Mouse (Mus musculus): Measurements from ENCODE around the gene Ppp1r27.

GRCm38 (mm10) chr11:120573585-120574277, 22.8 kb upstream of the Ppp1r27 start:
- TF ChIP-seq CTCF (IDR thresholded peaks at IDR 0.05; ENCODE audit: low read depth, low read length) (no peak), POLR2A (IDR thresholded peaks at IDR 0.05; ENCODE audit: extremely low read depth, insufficient read depth, low read length) (no peak)
